Mouse (Mus musculus) erythroblast, embryonic 14.5 days (primary cell): Measurements from ENCODE around the gene Abca7.

Experiments used
- GATA1 ChIP-seq: IDR thresholded peaks from 2 replicates; pipeline ENCODE4 v1.6.1; 2012; ENCODE audit warnings: low read length, inconsistent platforms, mixed read lengths
- TAL1 ChIP-seq: IDR thresholded peaks from 3 replicates; pipeline ENCODE4 v1.6.1; 2012; ENCODE audit warnings: low read length, inconsistent platforms, mixed read lengths

GRCm38 (mm10) chr10:80048396-80048795 is 52.1 kb downstream of the Abca7 start:
- TF ChIP-seq GATA1 (no peak), TAL1 (no peak)
